Mouse (Mus musculus): ENCODE results near the gene Gm10338.
"Not testable (repeated sequence)": the region's sequence is repeated elsewhere in the genome, so short reads cannot be mapped to it uniquely, and the experiment has no call there.

The Gm10338 gene

DNA sequence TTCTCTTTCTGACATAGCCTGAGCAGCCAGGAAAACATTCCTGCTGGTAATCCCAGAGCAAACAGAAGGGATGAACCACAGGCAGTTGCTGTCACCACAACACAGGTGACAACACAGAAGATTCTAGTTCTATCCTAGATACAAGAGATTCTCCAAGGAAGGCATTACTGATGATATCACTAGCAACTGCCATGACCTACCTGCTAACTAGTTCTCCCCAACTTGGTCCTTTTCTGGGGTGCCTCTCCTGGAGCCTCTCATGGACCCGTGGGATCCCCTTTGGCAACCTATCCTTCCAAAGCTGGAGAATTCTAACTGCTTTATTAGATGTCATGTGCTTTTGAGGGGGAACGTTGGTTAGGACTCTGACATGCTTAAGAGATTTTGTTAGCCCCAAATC lies at the start of gene Gm10338:
Gene Gm10338 (minus strand): TSS at position 101 of the 400 bp plus-strand sequence.
- not testable (repeated sequence) for DNase-seq (ENCODE audit: low read depth, low spot score)

DNA sequence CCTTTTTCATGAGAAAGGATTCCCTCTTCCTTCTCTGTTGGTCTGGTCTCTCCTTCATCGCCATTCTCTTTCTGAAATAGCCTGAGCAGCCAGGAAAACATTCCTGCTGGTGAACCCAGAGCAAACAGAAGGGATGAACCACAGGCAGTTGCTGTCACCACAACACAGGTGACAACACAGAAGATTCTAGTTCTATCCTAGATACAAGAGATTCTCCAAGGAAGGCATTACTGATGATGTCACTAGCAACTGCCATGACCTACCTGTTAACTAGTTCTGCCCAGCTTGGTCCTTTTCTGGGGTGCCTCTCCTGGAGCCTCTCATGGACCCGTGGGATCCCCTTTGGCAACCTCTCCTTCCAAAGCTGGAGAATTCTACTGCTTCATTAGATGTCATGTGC lies 48.5 kb upstream of the Gm10338 start, which contains the start of gene Gm10128:
Gene Gm10128 (minus strand): TSS at position 101 of the 400 bp plus-strand sequence.
- DNase-seq (ENCODE audit: low read depth, low spot score), result not testable (repeated sequence)

DNA sequence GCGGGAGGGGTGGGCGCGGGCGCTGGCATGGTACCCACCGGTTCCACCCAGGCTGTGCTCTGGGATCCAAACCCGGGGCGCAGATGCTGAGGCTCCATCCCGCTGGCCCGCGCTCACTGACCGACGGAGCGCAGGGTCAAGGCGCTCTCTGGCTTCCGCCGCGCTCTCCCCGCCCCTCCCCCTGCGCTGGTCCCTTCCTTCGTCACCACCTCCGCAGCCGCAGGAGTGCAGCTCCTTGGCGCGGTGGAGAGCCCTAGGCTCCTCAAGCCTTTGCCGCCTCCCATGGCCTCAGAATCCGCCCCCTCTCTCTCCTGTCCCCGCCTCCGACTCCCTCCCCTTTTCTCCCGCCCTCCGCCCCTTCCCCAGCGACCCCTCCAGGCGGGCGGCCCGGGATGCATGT lies 27.0 kb downstream of the Gm10338 start, which contains the start of gene Gm3558:
Gene Gm3558 (minus strand): TSS at position 185 of the 400 bp plus-strand sequence.
- not testable (repeated sequence) for DNase-seq (ENCODE audit: low read depth, low spot score)

DNA sequence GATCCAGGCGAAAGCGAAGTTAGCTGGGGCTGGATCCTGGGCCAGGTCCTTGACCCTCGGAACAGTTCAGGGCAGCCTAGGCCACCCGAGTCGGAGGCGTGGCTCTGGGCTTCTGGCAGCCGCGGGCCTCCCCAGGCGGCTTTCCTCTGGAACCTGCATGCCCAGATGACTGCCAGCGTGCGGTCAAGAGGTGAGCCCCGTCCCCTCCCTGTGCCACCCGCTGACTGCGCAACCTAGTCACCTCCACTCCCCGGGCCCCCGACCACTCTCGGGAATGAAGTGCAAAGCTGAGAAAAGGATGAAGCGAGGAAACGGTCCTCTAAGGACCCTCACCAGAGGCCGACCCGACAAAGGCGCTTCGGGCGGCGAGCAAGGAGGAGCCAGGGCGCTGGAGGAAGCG lies 27.5 kb downstream of the Gm10338 start:
- DNase-seq (ENCODE audit: low read depth, low spot score), result peak; percentile 1

DNA sequence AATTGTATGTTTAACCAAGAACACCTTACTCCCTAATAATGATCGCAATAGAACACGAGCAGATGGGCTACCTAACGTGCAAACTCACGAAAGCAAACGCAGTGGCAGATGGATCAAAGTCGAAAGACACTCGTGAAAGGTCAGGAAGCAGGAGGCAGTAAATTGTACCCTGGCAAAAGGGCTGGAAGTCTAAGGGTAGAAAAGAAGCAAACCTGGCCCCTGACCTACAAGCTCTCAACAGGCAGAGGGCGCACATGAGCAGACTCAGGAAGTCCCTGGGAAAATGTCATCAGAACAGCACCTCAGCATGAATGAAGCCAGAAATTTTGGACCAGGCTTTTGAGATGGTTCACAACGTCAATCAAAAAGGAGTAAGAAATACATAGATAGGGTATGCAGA lies 28.1 kb downstream of the Gm10338 start:
- DNase-seq (ENCODE audit: low read depth, low spot score), result not testable (repeated sequence)

Measured in ZHBTc4 (cell line).